Mouse (Mus musculus) midbrain, embryonic 10.5 days (tissue): Measurements from ENCODE around the gene Susd4. TPM values are rescaled to one million over a fixed set of nuclear protein-coding genes. Genes with fewer than 3 reads are reported as not detected.
A peak's percentile ranks its signal among the peaks of the same experiment; 100 is the strongest.

Experiments
- DNase-seq: peaks from one replicate; pipeline ENCODE4 v3.0.0-alpha.2; 2017; ENCODE audit warnings: low spot score
- H3K27ac ChIP-seq: fragments of 300-500 bp; sonication (generic); replicated peaks from 2 replicates; pipeline ENCODE4 v1.5.1; 2016; ENCODE audit warnings: mild to moderate bottlenecking
- H3K27me3 ChIP-seq: fragments of 300-500 bp; sonication (generic); 2 replicates; pipeline ENCODE4 v1.6.1; 2016; ENCODE audit warnings: low read depth, mild to moderate bottlenecking; ENCODE audit not compliant: poor library complexity, severe bottlenecking
- H3K36me3 ChIP-seq: fragments of 300-500 bp; sonication (generic); 2 replicates; pipeline ENCODE4 v1.6.1; 2016; ENCODE audit warnings: mild to moderate bottlenecking, moderate library complexity
- H3K4me1 ChIP-seq: fragments of 300-500 bp; sonication (generic); 2 replicates; pipeline ENCODE4 v1.6.1; 2016
- H3K4me3 ChIP-seq: fragments of 300-500 bp; sonication (generic); 2 replicates; pipeline ENCODE4 v1.5.1; 2016; ENCODE audit warnings: mild to moderate bottlenecking, moderate library complexity
- H3K9me3 ChIP-seq: fragments of 300-500 bp; sonication (generic); replicated peaks from 2 replicates; pipeline ENCODE4 v1.6.1; 2016; ENCODE audit warnings: mild to moderate bottlenecking
- WGBS: fragments of 180-500 bp; shearing (Covaris S2); methylation state at CpG from one replicate; pipeline ENCODE4 v1.1.7; 2016; 5-methylcytosine and 5-hydroxymethylcytosine counted together
- polyA plus RNA-seq: library from polyadenylated mRNA; unstranded; fragments of >200 nt; fragmentation: Nextera tagmentation; extraction: Ambion mirVana; gene quantifications from 2 replicates; pipeline ENCODE4 v1.2.1, GENCODE M21; 2016

The Susd4 gene
- polyA plus RNA-seq, 1 experiment from 2014 or later, result 16.5 TPM

DNA sequence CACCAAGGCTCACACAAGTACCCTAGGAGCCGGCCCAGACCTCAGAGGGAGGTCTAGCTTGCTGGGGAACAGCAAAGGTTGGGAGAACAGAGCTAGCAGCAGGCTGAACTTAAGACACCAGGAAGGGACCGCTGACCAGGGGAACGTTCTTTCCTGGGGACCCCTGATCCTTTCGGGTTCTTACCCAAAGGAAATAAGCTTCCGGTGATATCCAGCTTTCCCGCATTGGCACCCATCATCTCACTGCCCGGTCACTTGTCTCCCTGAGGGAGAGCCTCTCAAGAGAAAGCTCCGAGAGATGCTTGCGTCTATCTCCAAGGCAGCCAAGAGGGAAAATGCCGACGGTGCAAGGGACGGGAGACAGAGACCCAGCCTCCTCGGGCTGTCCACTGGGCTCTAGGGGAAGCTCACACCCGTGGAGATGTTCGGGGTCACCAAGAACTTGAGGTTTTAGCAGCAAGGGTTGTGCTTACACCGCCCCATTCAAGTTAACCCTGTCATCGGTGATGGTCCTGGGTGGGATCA, 407 bp upstream of the Susd4 start:
- WGBS, result 6% methylated on average over 17 of the region's 17 CpGs
- Histone ChIP-seq H3K9me3 (0 out of 2 replicates have a peak, but pooled peaks cover 3% of the 10 kb centered on the region), H3K4me1 (peaks cover 28% of the 10 kb centered on the region), H3K27ac (peak overlapping the region; percentile 85), H3K27me3 (peaks cover 47% of the 10 kb centered on the region), H3K4me3 (peak overlapping the region; percentile 76), H3K36me3 (no peaks in the 10 kb centered on the region)
- DNase-seq, result no peak

DNA sequence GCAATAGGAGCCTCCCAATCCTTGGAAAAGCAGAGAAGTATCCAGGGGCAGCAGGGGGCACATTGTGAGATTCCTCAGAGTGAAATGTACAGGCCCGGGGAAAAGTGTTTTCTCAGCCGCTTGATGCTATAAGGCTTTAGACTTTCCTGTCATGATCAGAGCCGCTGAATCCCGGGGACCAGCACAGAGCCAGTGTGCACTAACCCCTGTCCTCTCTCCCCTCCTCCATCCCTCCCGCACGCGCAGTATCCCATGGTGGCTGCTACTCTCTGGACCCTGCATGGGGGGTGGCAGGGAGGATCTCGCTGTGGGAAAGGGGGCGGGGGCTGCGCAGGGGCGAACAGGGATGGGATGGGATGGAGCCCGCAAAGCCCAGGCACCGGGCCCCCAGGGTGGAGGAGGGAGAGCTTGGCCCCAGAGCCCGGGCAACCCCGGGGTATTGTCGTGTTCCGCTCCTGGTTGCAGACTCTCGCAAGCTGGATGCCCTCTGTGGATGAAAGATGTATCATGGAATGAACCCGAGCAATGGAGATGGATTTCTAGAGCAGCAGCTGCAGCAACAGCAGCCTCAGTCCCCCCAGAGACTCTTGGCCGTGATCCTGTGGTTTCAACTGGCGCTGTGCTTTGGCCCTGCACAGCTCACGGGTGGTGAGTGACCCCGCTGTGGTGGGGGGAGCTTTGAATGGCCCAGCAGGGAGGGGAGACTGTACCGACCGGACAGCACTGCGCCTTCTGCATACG, 1.1 kb downstream of the Susd4 start:
- peak overlapping the region; percentile 85 for H3K27ac ChIP-seq
- H3K9me3 ChIP-seq, result 0 out of 2 replicates have a peak, but pooled peaks cover 3% of the 10 kb centered on the region
- DNase-seq, result peak; percentile 66
- H3K4me1 ChIP-seq, result peaks cover 28% of the 10 kb centered on the region
- peak overlapping the region; percentile 76 for H3K4me3 ChIP-seq
- WGBS, result 1% methylated on average over 27 of the region's 27 CpGs
- peaks cover 8% of the 10 kb centered on the region for H3K36me3 ChIP-seq
- H3K27me3 ChIP-seq, result peaks cover 47% of the 10 kb centered on the region

DNA sequence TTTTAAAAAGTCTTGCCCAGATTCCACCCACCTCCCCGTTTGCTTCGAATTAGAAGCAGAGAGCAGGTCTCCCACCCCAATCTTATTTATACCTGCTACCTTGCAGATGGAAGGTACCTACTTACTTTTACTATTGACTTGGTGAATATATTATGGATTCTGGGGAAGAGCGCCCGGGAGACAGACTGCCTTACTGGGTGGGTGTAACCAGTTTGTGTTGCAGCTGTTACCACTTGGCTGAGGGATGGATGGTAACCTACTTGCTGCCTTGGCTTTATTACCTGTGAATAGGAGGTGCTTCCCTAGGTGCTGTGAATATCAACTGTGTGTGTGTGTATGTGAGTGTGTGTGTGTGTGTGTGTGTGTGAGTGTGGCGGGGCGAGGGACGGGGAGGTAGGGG, 11.9 kb downstream of the Susd4 start:
- Histone ChIP-seq H3K9me3 (no peaks in the 10 kb centered on the region), H3K4me1 (peaks cover 6% of the 10 kb centered on the region), H3K36me3 (peaks cover 6% of the 10 kb centered on the region; the same call in 1 of the 2 replicates), H3K27ac (no peak overlapping the region), H3K27me3 (no peaks in the 10 kb centered on the region), H3K4me3 (no peak overlapping the region)
- no peak for DNase-seq
- WGBS, result 93% methylated on average over 7 of the region's 7 CpGs

DNA sequence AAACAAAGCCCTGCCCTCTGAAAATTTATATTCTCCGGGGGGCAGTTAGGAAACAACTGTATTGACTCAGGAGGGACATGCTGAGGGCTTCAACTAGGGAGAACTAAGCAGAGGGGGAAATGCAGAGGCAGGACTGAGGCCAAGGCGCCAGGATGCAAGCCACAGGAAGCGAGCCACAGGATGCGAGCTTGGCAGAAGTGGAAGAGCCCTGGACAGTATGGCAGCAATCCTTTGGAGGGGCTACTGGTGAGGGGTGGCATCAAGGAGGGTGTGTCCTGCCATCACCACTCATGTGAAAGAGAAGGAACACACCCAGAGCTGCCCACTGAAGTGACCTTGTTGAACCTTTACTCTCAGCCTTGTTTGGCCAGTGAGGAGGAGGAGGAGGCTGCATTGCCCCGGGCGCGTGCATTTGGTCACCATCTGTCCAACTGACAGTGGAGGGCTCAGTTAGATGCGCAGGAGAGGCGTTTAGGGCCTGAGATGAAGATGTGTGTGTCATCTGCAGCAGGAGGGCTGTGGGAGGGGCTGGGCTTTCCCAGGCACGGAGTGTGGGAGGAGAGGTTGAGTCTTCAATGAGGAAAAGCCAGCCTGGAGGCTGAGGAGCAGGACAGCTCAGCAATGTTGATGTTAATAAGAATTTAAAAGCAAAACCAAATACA, 13.2 kb downstream of the Susd4 start:
- Histone ChIP-seq H3K9me3 (no peaks in the 10 kb centered on the region), H3K4me1 (peaks cover 6% of the 10 kb centered on the region), H3K27me3 (no peaks in the 10 kb centered on the region), H3K4me3 (no peak overlapping the region), H3K36me3 (peaks cover 6% of the 10 kb centered on the region; the same call in 1 of the 2 replicates), H3K27ac (0 out of 2 replicates have a peak overlapping the region, but pooled peaks have one; percentile 17)
- no peak for DNase-seq
- WGBS, result 68% methylated on average over 10 of the region's 10 CpGs

DNA sequence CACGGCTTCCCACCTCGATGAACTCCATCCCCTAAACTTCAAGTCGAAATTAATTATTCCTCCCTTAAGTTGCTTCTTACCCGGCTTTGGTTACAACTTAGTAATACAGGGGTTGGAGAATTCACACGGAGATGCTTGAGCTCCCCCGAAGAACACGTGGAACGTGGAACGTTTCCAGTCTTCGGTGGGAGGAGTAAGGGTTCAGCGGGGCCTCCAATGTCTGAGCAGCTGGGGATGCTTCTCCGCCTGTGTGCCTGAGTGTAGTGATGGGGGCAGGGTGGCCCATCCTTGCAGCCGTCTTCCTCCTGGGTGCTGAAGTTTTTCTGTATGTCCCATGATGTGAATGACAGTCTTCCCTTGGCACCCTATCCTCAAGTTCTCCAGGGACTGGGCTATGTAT, 14.6 kb downstream of the Susd4 start:
- Histone ChIP-seq H3K27ac (no peak overlapping the region), H3K36me3 (peaks cover 6% of the 10 kb centered on the region; the same call in 1 of the 2 replicates), H3K9me3 (no peaks in the 10 kb centered on the region), H3K4me3 (no peak overlapping the region), H3K4me1 (peaks cover 6% of the 10 kb centered on the region), H3K27me3 (no peaks in the 10 kb centered on the region)
- 80% methylated on average over 13 of the region's 13 CpGs for WGBS
- no peak for DNase-seq

- Histone ChIP-seq H3K9me3 (no peaks in the 10 kb centered on the region), H3K4me1 (peaks cover 6% of the 10 kb centered on the region), H3K4me3 (no peak overlapping the region), H3K27ac (no peak overlapping the region), H3K36me3 (peaks cover 6% of the 10 kb centered on the region; the same call in 1 of the 2 replicates), H3K27me3 (no peaks in the 10 kb centered on the region)
- no peak for DNase-seq
- WGBS, result 95% methylated on average over 6 of the region's 6 CpGs
Measured at GRCm38 (mm10) chr1:182779024-182779520, 15.4 kb downstream of the Susd4 start.

DNA sequence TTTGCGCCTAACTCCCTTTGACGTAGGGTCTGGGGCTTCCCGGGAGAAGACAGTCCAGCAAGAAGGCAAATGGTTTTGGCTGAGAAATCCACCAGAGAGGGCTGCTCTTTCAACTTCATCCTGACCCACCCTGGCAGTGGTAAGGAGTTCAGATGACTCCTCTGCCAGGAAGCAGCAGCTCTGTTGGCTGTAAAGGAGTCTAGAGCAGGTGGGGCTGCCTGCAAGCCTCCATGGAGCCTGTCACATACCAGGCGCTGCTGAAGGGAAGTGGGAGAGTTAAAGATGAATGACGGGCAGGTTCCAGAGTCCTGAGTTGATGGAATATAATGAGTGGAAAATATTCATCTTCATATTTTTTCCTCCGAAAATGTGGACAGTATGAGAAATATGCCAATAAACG, 20.1 kb downstream of the Susd4 start:
- Histone ChIP-seq H3K27me3 (no peaks in the 10 kb centered on the region), H3K4me1 (no peaks in the 10 kb centered on the region), H3K9me3 (no peaks in the 10 kb centered on the region), H3K36me3 (peaks cover 2% of the 10 kb centered on the region; the same call in 1 of the 2 replicates), H3K27ac (no peak overlapping the region), H3K4me3 (no peak overlapping the region)
- no peak for DNase-seq
- 92% methylated on average over 7 of the region's 7 CpGs for WGBS

DNA sequence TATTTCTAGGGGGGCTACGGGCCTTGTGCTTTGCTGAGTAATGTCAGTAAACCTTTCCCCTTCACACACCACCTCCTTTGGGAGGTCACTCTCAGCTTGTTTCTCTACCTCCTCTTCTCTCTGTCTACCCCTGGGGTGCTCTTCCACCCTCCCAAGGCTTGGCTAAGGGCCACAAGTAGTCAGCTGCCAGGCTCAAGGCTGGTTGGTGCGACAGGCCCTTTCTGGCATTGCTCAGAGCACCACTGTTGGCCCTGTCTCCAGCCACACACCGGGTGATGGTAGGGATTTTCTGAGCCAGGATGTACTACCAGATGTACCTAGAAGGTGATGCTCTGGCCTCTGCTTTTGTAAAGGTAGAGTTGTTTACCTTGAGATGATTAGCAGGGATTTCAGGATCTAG, 21.1 kb downstream of the Susd4 start:
- H3K4me3 ChIP-seq, result no peak overlapping the region
- no peaks in the 10 kb centered on the region for H3K9me3 ChIP-seq
- H3K27ac ChIP-seq, result no peak overlapping the region
- H3K4me1 ChIP-seq, result no peaks in the 10 kb centered on the region
- WGBS, result 98% methylated on average over 3 of the region's 3 CpGs
- DNase-seq, result no peak
- H3K27me3 ChIP-seq, result no peaks in the 10 kb centered on the region
- H3K36me3 ChIP-seq, result no peaks in the 10 kb centered on the region

- 92% methylated on average over 5 of the region's 5 CpGs for WGBS
- no peak overlapping the region for H3K4me3 ChIP-seq
- H3K27ac ChIP-seq, result no peak overlapping the region
- no peaks in the 10 kb centered on the region for H3K9me3 ChIP-seq
- H3K27me3 ChIP-seq, result no peaks in the 10 kb centered on the region
- DNase-seq, result no peak
- no peaks in the 10 kb centered on the region for H3K4me1 ChIP-seq
- H3K36me3 ChIP-seq, result no peaks in the 10 kb centered on the region
Measured at GRCm38 (mm10) chr1:182785504-182785903, 21.8 kb downstream of the Susd4 start.

DNA sequence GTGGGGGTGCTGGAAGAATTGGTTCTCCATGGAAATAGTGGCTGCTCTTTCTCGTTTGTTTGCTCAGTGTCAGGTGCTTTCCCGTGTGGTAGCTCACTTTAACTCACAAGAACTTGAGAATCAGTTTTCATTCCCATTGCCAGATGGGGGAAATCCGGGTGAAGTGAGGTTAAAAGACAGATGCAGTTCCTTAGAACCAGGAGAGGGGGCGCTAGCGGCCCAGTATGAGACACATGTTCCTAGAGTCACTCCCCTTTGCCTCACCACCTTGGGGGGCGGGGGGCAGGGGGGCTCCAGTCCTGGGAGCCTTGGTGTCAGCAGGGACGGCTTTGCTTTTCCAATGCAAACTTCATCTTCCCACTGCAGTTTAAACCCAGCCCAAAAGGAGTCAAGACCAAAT, 23.4 kb downstream of the Susd4 start:
- 54% methylated on average over 7 of the region's 7 CpGs for WGBS
- no peaks in the 10 kb centered on the region for H3K9me3 ChIP-seq
- H3K4me3 ChIP-seq, result no peak overlapping the region
- DNase-seq, result no peak
- peaks cover 1% of the 10 kb centered on the region for H3K4me1 ChIP-seq
- no peak overlapping the region for H3K27ac ChIP-seq
- no peaks in the 10 kb centered on the region for H3K27me3 ChIP-seq
- no peaks in the 10 kb centered on the region for H3K36me3 ChIP-seq

- Histone ChIP-seq H3K9me3 (no peaks in the 10 kb centered on the region), H3K4me3 (no peak overlapping the region), H3K27me3 (no peaks in the 10 kb centered on the region), H3K36me3 (no peaks in the 10 kb centered on the region), H3K4me1 (peaks cover 10% of the 10 kb centered on the region), H3K27ac (no peak overlapping the region)
- 80% methylated on average over 6 of the region's 6 CpGs for WGBS
- DNase-seq, result no peak
Measured at GRCm38 (mm10) chr1:182788896-182789295, 25.2 kb downstream of the Susd4 start.

DNA sequence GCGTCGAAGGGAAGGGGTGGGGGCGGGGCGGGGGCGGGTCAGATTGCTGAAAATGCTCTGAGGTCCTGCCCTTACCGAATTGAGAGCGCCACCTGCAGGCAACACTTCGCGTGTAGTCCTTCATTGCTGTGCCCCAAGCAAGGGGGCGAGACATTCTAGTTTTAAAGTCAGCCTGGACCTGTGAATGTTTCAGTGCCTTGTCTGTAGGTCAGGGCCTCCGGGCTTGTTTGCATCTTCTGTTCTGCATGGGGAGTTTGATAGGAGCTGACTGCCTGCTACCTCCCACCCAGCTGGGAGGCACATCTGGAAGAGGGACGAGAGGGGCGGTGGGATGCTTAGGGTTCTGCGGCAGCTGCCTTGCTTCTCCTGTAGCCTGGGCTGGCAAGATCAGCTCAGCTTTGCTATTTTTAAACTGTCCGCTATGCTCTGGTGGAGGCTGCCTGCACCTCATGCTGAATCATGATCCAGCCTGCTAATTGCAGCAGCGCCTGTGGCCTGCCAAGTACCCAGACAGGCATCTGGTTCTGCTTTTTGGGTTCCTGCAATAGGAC, 28.9 kb downstream of the Susd4 start:
- Histone ChIP-seq H3K9me3 (no peaks in the 10 kb centered on the region), H3K36me3 (0 out of 2 replicates have a peak, but pooled peaks cover 9% of the 10 kb centered on the region), H3K27ac (peak overlapping the region; percentile 47; the same call in 1 of the 2 replicates), H3K4me1 (peaks cover 10% of the 10 kb centered on the region), H3K4me3 (peak overlapping the region; percentile 29), H3K27me3 (no peaks in the 10 kb centered on the region)
- DNase-seq, result peak; percentile 71
- 27% methylated on average over 16 of the region's 16 CpGs for WGBS
